Mouse (Mus musculus) G1E (cell line): Measurements from ENCODE around the gene Gpr37l1.

Experiments used
- CTCF ChIP-seq: IDR thresholded peaks from 2 replicates; pipeline ENCODE4 v1.5.1; 2012; ENCODE audit warnings: low read depth, low read length, inconsistent platforms, mixed read lengths
- GATA1 ChIP-seq: IDR thresholded peaks from 2 replicates; pipeline ENCODE4 v1.6.1; 2012; ENCODE audit warnings: borderline replicate concordance, low read length, inconsistent platforms, mixed read lengths
- POLR2AphosphoS5 ChIP-seq: IDR thresholded peaks from 2 replicates; pipeline ENCODE4 v1.6.1; 2012; ENCODE audit warnings: low read depth, low read length, inconsistent platforms; ENCODE audit not compliant: insufficient replicate concordance
- TAL1 ChIP-seq: conservative IDR thresholded peaks from 2 replicates; pipeline ENCODE4 v1.6.1; 2012; ENCODE audit warnings: low read depth, low read length, inconsistent platforms, mixed read lengths

DNA sequence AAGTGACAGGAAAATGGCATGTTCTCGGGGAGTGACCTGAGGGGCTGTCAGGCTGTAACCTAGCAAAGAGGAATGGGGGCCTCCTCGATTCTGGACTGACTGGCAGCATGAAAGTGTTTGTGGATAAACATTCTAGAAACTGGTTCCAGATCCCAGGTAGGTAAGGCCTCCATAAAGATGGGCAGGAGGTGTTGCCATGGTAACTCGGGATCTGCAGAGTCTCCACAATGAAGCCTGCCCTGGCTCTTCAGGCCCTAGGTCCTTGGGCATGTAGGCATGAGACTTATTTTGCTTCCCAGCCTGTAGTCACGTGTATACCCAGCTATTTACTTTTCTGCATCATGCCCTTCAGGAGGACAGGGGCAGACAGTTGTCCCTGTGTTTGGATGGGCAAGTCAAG lies 13.8 kb upstream of the Gpr37l1 start:
- TF ChIP-seq GATA1 (no peak), CTCF (no peak), TAL1 (no peak), POLR2AphosphoS5 (no peak)
